In genomic region chr7:27404203-27404942, GRCm38 (mm10) we compare ENCODE assay signal across 11 mouse cellular contexts. TPM values are rescaled to one million over a fixed set of nuclear protein-coding genes. Genes with fewer than 3 reads are reported as not detected.
DNase-seq lines count a peak whose midpoint lies in the region; ATAC-seq and TF ChIP-seq lines count a peak whose summit lies in the region.
"Had no signal": no experiment of that assay in that cellular context is flagged by ENCODE, and none has a peak within 500 bp of the region (broad histone marks: within the 10 kb centered on the region; RNA-seq: fewer than 3 reads in every experiment).

No protein-coding gene starts in this region.

- TF ChIP-seq CTCF in heart, postnatal 0 days (IDR thresholded peaks at IDR 0.05; ENCODE audit: low read depth) = no peak

- H3K9me3 ChIP-seq in kidney, embryonic 16.5 days (ENCODE audit: low read length) = peaks cover 9% of the 10 kb centered on the region
- H3K9me3 ChIP-seq in heart, postnatal 0 days (replicated peaks; ENCODE audit: control insufficient read depth, low read length) = peaks cover 9% of the 10 kb centered on the region; the same call in 1 of the 2 replicates
- H3K9me3 ChIP-seq in midbrain, embryonic 13.5 days = peaks cover 9% of the 10 kb centered on the region

- peak overlapping the region; percentile 23 for H3K4me2 ChIP-seq in kidney, embryonic 16.5 days (replicated peaks; ENCODE audit: low read depth, low read length)
- H3K4me2 ChIP-seq in heart, postnatal 0 days (ENCODE audit: low read depth, low read length) = 0 out of 2 replicates have a peak overlapping the region, but pooled peaks have one; percentile 1
- H3K4me2 ChIP-seq in midbrain, embryonic 13.5 days (replicated peaks) = peak overlapping the region; percentile 22; the same call in 1 of the 2 replicates

- H3K9ac ChIP-seq in kidney, embryonic 16.5 days (replicated peaks; ENCODE audit: low read length) = no peak overlapping the region
- no peak overlapping the region for H3K9ac ChIP-seq in heart, postnatal 0 days (replicated peaks; ENCODE audit: low read depth, low read length)
- H3K9ac ChIP-seq in midbrain, embryonic 13.5 days (replicated peaks) = no peak overlapping the region

- H3K4me1 ChIP-seq in kidney, embryonic 16.5 days (ENCODE audit: insufficient read depth, low read length) = peaks cover 11% of the 10 kb centered on the region
- H3K4me1 ChIP-seq in heart, postnatal 0 days (ENCODE audit: control insufficient read depth, insufficient read depth) = 0 out of 2 replicates have a peak, but pooled peaks cover 4% of the 10 kb centered on the region
- H3K4me1 ChIP-seq in midbrain, embryonic 13.5 days (replicated peaks) = peaks cover 12% of the 10 kb centered on the region

- peaks cover 81% of the 10 kb centered on the region for H3K27me3 ChIP-seq in kidney, embryonic 16.5 days (ENCODE audit: insufficient read depth, low read length)
- H3K27me3 ChIP-seq in heart, postnatal 0 days (ENCODE audit: control insufficient read depth, insufficient read depth, low read length) = peaks cover 91% of the 10 kb centered on the region
- peaks cover 95% of the 10 kb centered on the region for H3K27me3 ChIP-seq in midbrain, embryonic 13.5 days

- WGBS in kidney, embryonic 16.5 days = 6% methylated on average over 77 of the region's 81 CpGs
- 4% methylated on average over 68 of the region's 81 CpGs for WGBS in heart, postnatal 0 days
- WGBS in midbrain, embryonic 13.5 days = 7% methylated on average over 75 of the region's 81 CpGs

- DNase-seq in kidney, adult 8-10 months = no peak
- DNase-seq in embryo, embryonic 9.5 days (ENCODE audit: extremely low spot score) = peak; percentile 19
- no peak for DNase-seq in heart, postnatal 0 days (ENCODE audit: low spot score)
- no peak for DNase-seq in natural killer cell, adult 2 months (ENCODE audit: low spot score in 2 of 2)
- no peak for DNase-seq in thymus, postnatal 10 days (ENCODE audit: low spot score in 2 of 2)
- no peak for DNase-seq in layer of hippocampus, adult 9-11 months
- DNase-seq: lung, adult 18-20 months; right cerebral cortex, postnatal 14 days had no signal

- TF ChIP-seq EP300 in heart, postnatal 0 days (IDR thresholded peaks at IDR 0.05; ENCODE audit: low read depth) = no peak

- no peak for ATAC-seq in kidney, embryonic 16.5 days (ENCODE audit: low FRiP score, low TSS enrichment)
- no peak for ATAC-seq in heart, postnatal 0 days (ENCODE audit: insufficient read depth, low read depth)
- ATAC-seq in midbrain, embryonic 13.5 days = 0 out of 2 replicates have a peak, but pooled peaks have one; percentile 22

- no peaks in the 10 kb centered on the region for H3K36me3 ChIP-seq in kidney, embryonic 16.5 days (ENCODE audit: insufficient read depth, low read length)
- no peaks in the 10 kb centered on the region for H3K36me3 ChIP-seq in heart, postnatal 0 days (replicated peaks; ENCODE audit: control insufficient read depth, insufficient read depth, low read length)
- no peaks in the 10 kb centered on the region for H3K36me3 ChIP-seq in midbrain, embryonic 13.5 days

- no peak overlapping the region for H3K27ac ChIP-seq in kidney, embryonic 16.5 days (ENCODE audit: low read length)
- no peak overlapping the region for H3K27ac ChIP-seq in heart, postnatal 0 days (ENCODE audit: low read depth)
- no peak overlapping the region for H3K27ac ChIP-seq in midbrain, embryonic 13.5 days
- H3K27ac ChIP-seq: heart, adult 2 months had no signal

- H3K4me3 ChIP-seq in kidney, embryonic 16.5 days (ENCODE audit: low read length) = peak overlapping the region; percentile 22; the same call in 1 of the 2 replicates
- H3K4me3 ChIP-seq in heart, postnatal 0 days (ENCODE audit: low read depth, low read length) = 0 out of 2 replicates have a peak overlapping the region, but pooled peaks have one; percentile 0
- peak overlapping the region; percentile 16; the same call in 1 of the 2 replicates for H3K4me3 ChIP-seq in midbrain, embryonic 13.5 days (replicated peaks)
- H3K4me3 ChIP-seq: heart, adult 2 months had no signal

RNA-seq across cellular contexts. Expression of gene Sptbn4, which starts 43.1 kb away (rescaled TPM):
- polyA plus RNA-seq in kidney, embryonic 16.5 days (2015; fragmentation: Nextera tagmentation; extraction: Ambion mirVana) = 0.31 and 0.40 TPM in 2 replicates
- 0.12 TPM in 1 of 2 replicates, not detected in the other for total RNA-seq in heart, postnatal 0 days (2014; rRNA removed; ENCODE audit: low replicate concordance)
- 0.05 and 0.07 TPM in 2 replicates for polyA plus RNA-seq in heart, postnatal 0 days (2015; fragmentation: Nextera tagmentation; extraction: Ambion mirVana)
- 1.1 and 2.2 TPM in 2 replicates for polyA plus RNA-seq in midbrain, embryonic 13.5 days (2015; fragmentation: Nextera tagmentation; extraction: Ambion mirVana)

RNA-seq across cellular contexts. Expression of gene Blvrb, which starts 43.4 kb away (rescaled TPM):
- polyA plus RNA-seq in kidney, embryonic 16.5 days (2015; fragmentation: Nextera tagmentation; extraction: Ambion mirVana) = 50.8 and 54.6 TPM in 2 replicates
- total RNA-seq in heart, postnatal 0 days (2014; rRNA removed; ENCODE audit: low replicate concordance) = 36.4 and 59.7 TPM in 2 replicates
- 33.3 and 34.4 TPM in 2 replicates for polyA plus RNA-seq in heart, postnatal 0 days (2015; fragmentation: Nextera tagmentation; extraction: Ambion mirVana)
- polyA plus RNA-seq in midbrain, embryonic 13.5 days (2015; fragmentation: Nextera tagmentation; extraction: Ambion mirVana) = 14.8 and 16.1 TPM in 2 replicates

RNA-seq across cellular contexts. Expression of gene Gm20479, which starts 47.2 kb away (rescaled TPM):
- 0.64 and 0.80 TPM in 2 replicates for polyA plus RNA-seq in kidney, embryonic 16.5 days (2015; fragmentation: Nextera tagmentation; extraction: Ambion mirVana)
- 2.0 TPM in 1 of 2 replicates, not detected in the other for total RNA-seq in heart, postnatal 0 days (2014; rRNA removed; ENCODE audit: low replicate concordance)
- 0.46 TPM in 1 of 2 replicates, not detected in the other for polyA plus RNA-seq in heart, postnatal 0 days (2015; fragmentation: Nextera tagmentation; extraction: Ambion mirVana)
- polyA plus RNA-seq in midbrain, embryonic 13.5 days (2015; fragmentation: Nextera tagmentation; extraction: Ambion mirVana) = 0.53 TPM in 1 of 2 replicates, not detected in the other
- polyA plus RNA-seq: heart, adult 2 months had no signal

RNA-seq across cellular contexts. Expression of gene Shkbp1, which starts 48.6 kb away (rescaled TPM):
- 51.4 and 56.9 TPM in 2 replicates for polyA plus RNA-seq in kidney, embryonic 16.5 days (2015; fragmentation: Nextera tagmentation; extraction: Ambion mirVana)
- 16.7 and 21.0 TPM in 2 replicates for total RNA-seq in heart, postnatal 0 days (2014; rRNA removed; ENCODE audit: low replicate concordance)
- 14.2 and 18.3 TPM in 2 replicates for polyA plus RNA-seq in heart, postnatal 0 days (2015; fragmentation: Nextera tagmentation; extraction: Ambion mirVana)
- polyA plus RNA-seq in midbrain, embryonic 13.5 days (2015; fragmentation: Nextera tagmentation; extraction: Ambion mirVana) = 67.2 and 84.3 TPM in 2 replicates
